Mouse (Mus musculus) retina, embryonic 14.5 days (tissue): ENCODE data around the gene Ubl3.

Source experiments
- DNase-seq: peaks from one replicate; pipeline ENCODE4 v3.0.0-alpha.2; 2015; ENCODE audit warnings: low spot score

Gene Ubl3

GRCm38 (mm10) chr5:148552187-148553071 lies at the start of gene Ubl3:
Ubl3 (minus strand) TSS chr5:148552789.
- peak; percentile 98 for DNase-seq

- DNase-seq, result no peak
Observed at GRCm38 (mm10) chr5:148598376-148598775, 45.8 kb upstream of the Ubl3 start.

GRCm38 (mm10) chr5:148596086-148596753 lies 43.6 kb upstream of the Ubl3 start:
- DNase-seq, result no peak

- no peak for DNase-seq
Observed at GRCm38 (mm10) chr5:148595459-148595751, 42.8 kb upstream of the Ubl3 start.

- DNase-seq, result no peak
Observed at GRCm38 (mm10) chr5:148594693-148595458, 42.3 kb upstream of the Ubl3 start.

- DNase-seq, result no peak
Observed at GRCm38 (mm10) chr5:148593607-148594006, 41.0 kb upstream of the Ubl3 start.

- no peak for DNase-seq
Observed at GRCm38 (mm10) chr5:148591448-148591862, 38.9 kb upstream of the Ubl3 start.

GRCm38 (mm10) chr5:148590603-148591447 lies 38.2 kb upstream of the Ubl3 start:
- DNase-seq, result no peak

GRCm38 (mm10) chr5:148588987-148589386 lies 36.4 kb upstream of the Ubl3 start:
- no peak for DNase-seq

- DNase-seq, result peak; percentile 58
Observed at GRCm38 (mm10) chr5:148588142-148588650, 35.6 kb upstream of the Ubl3 start.

- no peak for DNase-seq
Observed at GRCm38 (mm10) chr5:148580388-148580985, 27.9 kb upstream of the Ubl3 start.

- no peak for DNase-seq
Observed at GRCm38 (mm10) chr5:148579156-148579555, 26.6 kb upstream of the Ubl3 start.

GRCm38 (mm10) chr5:148578353-148578752 lies 25.8 kb upstream of the Ubl3 start:
- DNase-seq, result no peak

GRCm38 (mm10) chr5:148577278-148577677 lies 24.7 kb upstream of the Ubl3 start:
- no peak for DNase-seq

GRCm38 (mm10) chr5:148575163-148575562 lies 22.6 kb upstream of the Ubl3 start:
- no peak for DNase-seq

- no peak for DNase-seq
Observed at GRCm38 (mm10) chr5:148572676-148573075, 20.1 kb upstream of the Ubl3 start.

- DNase-seq, result no peak
Observed at GRCm38 (mm10) chr5:148570571-148571304, 18.1 kb upstream of the Ubl3 start.

- no peak for DNase-seq
Observed at GRCm38 (mm10) chr5:148569444-148569843, 16.9 kb upstream of the Ubl3 start.

GRCm38 (mm10) chr5:148565636-148566035 lies 13.0 kb upstream of the Ubl3 start:
- no peak for DNase-seq

- DNase-seq, result no peak
Observed at GRCm38 (mm10) chr5:148564073-148564472, 11.5 kb upstream of the Ubl3 start.
